Mouse (Mus musculus) limb, embryonic 12.5 days (tissue): Measurements from ENCODE around the gene Ush1c. TPM values are rescaled to one million over a fixed set of nuclear protein-coding genes. Genes with fewer than 3 reads are reported as not detected.
A peak's percentile ranks its signal among the peaks of the same experiment; 100 is the strongest.

ENCODE experiments used
- ATAC-seq: fragments of 200-750 bp; cut with Nextera tagmentation; 2 replicates; pipeline ENCODE4 v1.8.0; 2017; ENCODE audit warnings: low read depth, moderate TSS enrichment; ENCODE audit not compliant: insufficient number of reproducible peaks, insufficient read depth, low FRiP score, low TSS enrichment
- H3K27ac ChIP-seq: fragments of 300-500 bp; sonication (generic); 2 replicates; pipeline ENCODE4 v1.5.1; 2016; ENCODE audit warnings: mild to moderate bottlenecking, moderate library complexity
- H3K27me3 ChIP-seq: fragments of 300-500 bp; sonication (generic); 2 replicates; pipeline ENCODE4 v1.6.1; 2016; ENCODE audit warnings: mild to moderate bottlenecking, moderate library complexity
- H3K36me3 ChIP-seq: fragments of 300-500 bp; sonication (generic); 2 replicates; pipeline ENCODE4 v1.6.1; 2016; ENCODE audit warnings: mild to moderate bottlenecking, moderate library complexity
- H3K4me1 ChIP-seq: fragments of 300-500 bp; sonication (generic); replicated peaks from 2 replicates; pipeline ENCODE4 v1.6.1; 2016
- H3K4me2 ChIP-seq: fragments of 300-500 bp; sonication (generic); 2 replicates; pipeline ENCODE4 v1.6.1; 2016; ENCODE audit warnings: mild to moderate bottlenecking, moderate library complexity
- H3K4me3 ChIP-seq: fragments of 300-500 bp; sonication (generic); replicated peaks from 2 replicates; pipeline ENCODE4 v1.5.1; 2016; ENCODE audit warnings: mild to moderate bottlenecking
- H3K9ac ChIP-seq: fragments of 300-500 bp; sonication (generic); replicated peaks from 2 replicates; pipeline ENCODE4 v1.6.1; 2016; ENCODE audit warnings: mild to moderate bottlenecking, moderate library complexity
- H3K9me3 ChIP-seq: fragments of 300-500 bp; sonication (generic); 2 replicates; pipeline ENCODE4 v1.6.1; 2016; ENCODE audit warnings: mild to moderate bottlenecking, moderate library complexity
- WGBS: fragments of 180-500 bp; shearing (Covaris S2); methylation state at CpG from one replicate; pipeline ENCODE4 v1.1.7; 2016; 5-methylcytosine and 5-hydroxymethylcytosine counted together
- polyA plus RNA-seq: library from polyadenylated mRNA; unstranded; fragments of >200 nt; fragmentation: Nextera tagmentation; extraction: Ambion mirVana; gene quantifications from 2 replicates; pipeline ENCODE4 v1.2.1, GENCODE M21; 2016

The Ush1c gene
- polyA plus RNA-seq = 2.5 and 3.1 TPM in 2 replicates

- H3K4me3 ChIP-seq = no peak within 1 kb of the TSS
- 0 out of 2 replicates have a peak within 1 kb of the TSS, but pooled peaks have one; percentile 1 for H3K9ac ChIP-seq
- no peaks in the 10 kb centered on the region for H3K9me3 ChIP-seq
- no peak within 1 kb of the TSS for H3K4me2 ChIP-seq
- H3K27ac ChIP-seq = no peak within 1 kb of the TSS
- 0 out of 2 replicates have a peak, but pooled peaks cover 5% of the 10 kb centered on the region for H3K27me3 ChIP-seq
- no peaks in the 10 kb centered on the region for H3K36me3 ChIP-seq
- WGBS = 14% methylated on average over 10 of the region's 10 CpGs
- ATAC-seq = no peak
- H3K4me1 ChIP-seq = peaks cover 29% of the 10 kb centered on the region
Observed at GRCm38 (mm10) chr7:46238346-46238745, at the start of gene Ush1c. Gene Ush1c, minus strand, starts transcription at chr7:46238503.

DNA sequence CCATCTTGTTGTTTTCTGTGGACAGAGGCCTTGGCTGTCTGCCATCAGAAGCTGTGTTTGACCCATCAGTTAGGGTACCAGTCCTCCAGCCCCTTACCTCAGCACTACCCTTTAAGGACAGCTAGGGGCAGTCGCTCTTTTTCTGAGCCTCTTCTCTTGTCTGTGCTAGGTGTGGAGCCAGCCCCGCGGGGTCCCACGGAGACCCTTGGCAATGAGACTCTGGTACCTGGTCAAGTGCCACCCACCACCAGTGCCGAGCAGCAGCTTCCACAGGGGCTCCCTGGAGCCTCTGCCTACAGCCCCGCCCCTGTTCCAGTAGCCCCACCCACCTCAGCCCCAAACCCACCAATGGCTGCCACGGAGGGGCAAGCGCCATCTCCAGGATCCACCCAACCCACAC, 48.7 kb upstream of the Ush1c start:
- H3K4me3 ChIP-seq = no peak overlapping the region
- no peak overlapping the region for H3K27ac ChIP-seq

DNA sequence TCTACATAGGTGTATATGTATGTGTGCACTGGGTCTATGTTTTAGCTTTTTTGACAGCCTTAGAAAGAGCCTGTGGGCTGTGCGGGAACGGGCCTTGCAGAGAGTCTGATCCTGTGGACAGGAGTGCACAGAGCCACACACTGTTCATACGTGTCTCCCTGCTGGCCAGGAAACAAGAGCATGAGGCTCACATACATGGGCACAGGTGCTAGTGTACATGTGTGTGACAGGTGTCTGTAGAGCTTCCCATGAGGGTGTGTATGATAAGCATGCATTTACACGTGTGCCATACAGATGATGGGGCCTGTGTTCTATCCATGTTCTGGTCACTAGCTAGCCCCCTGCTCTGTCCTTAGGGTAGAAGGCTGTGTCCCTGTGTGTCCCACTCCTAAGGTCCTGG, 48.1 kb upstream of the Ush1c start:
- 89% methylated on average over 4 of the region's 4 CpGs for WGBS
- no peak overlapping the region for H3K4me2 ChIP-seq
- no peak overlapping the region for H3K27ac ChIP-seq
- H3K4me3 ChIP-seq = no peak overlapping the region
- no peak overlapping the region for H3K9ac ChIP-seq
- no peaks in the 10 kb centered on the region for H3K36me3 ChIP-seq
- ATAC-seq = no peak
- no peaks in the 10 kb centered on the region for H3K9me3 ChIP-seq
- H3K27me3 ChIP-seq = peaks cover 23% of the 10 kb centered on the region; the same call in 1 of the 2 replicates
- no peaks in the 10 kb centered on the region for H3K4me1 ChIP-seq

More for the DNA sequence above, 48.7 kb upstream of the Ush1c start:
- 27% methylated on average over 8 of the region's 8 CpGs for WGBS
- H3K9ac ChIP-seq = no peak overlapping the region
- no peak overlapping the region for H3K4me2 ChIP-seq
- no peaks in the 10 kb centered on the region for H3K4me1 ChIP-seq
- peaks cover 17% of the 10 kb centered on the region; the same call in 1 of the 2 replicates for H3K27me3 ChIP-seq
- H3K9me3 ChIP-seq = no peaks in the 10 kb centered on the region
- H3K36me3 ChIP-seq = no peaks in the 10 kb centered on the region
- ATAC-seq = no peak

- no peak overlapping the region for H3K9ac ChIP-seq
- H3K4me1 ChIP-seq = no peaks in the 10 kb centered on the region
- H3K9me3 ChIP-seq = no peaks in the 10 kb centered on the region
- no peak for ATAC-seq
- H3K4me2 ChIP-seq = no peak overlapping the region
- H3K27me3 ChIP-seq = peaks cover 26% of the 10 kb centered on the region; the same call in 1 of the 2 replicates
- no peak overlapping the region for H3K4me3 ChIP-seq
- 84% methylated on average over 12 of the region's 12 CpGs for WGBS
- no peaks in the 10 kb centered on the region for H3K36me3 ChIP-seq
- no peak overlapping the region for H3K27ac ChIP-seq
Observed at GRCm38 (mm10) chr7:46285161-46285839, 47.0 kb upstream of the Ush1c start.

GRCm38 (mm10) chr7:46283681-46284080, 45.4 kb upstream of the Ush1c start:
- ATAC-seq = no peak
- Histone ChIP-seq H3K27ac (no peak overlapping the region), H3K4me2 (no peak overlapping the region), H3K4me3 (no peak overlapping the region), H3K9me3 (no peaks in the 10 kb centered on the region), H3K4me1 (no peaks in the 10 kb centered on the region), H3K36me3 (no peaks in the 10 kb centered on the region), H3K9ac (no peak overlapping the region), H3K27me3 (peaks cover 31% of the 10 kb centered on the region; the same call in 1 of the 2 replicates)
- WGBS = 83% methylated on average over 10 of the region's 10 CpGs

GRCm38 (mm10) chr7:46282276-46282675, 44.0 kb upstream of the Ush1c start:
- Histone ChIP-seq H3K4me1 (no peaks in the 10 kb centered on the region), H3K9me3 (no peaks in the 10 kb centered on the region), H3K27ac (no peak overlapping the region), H3K36me3 (no peaks in the 10 kb centered on the region), H3K4me2 (no peak overlapping the region), H3K4me3 (no peak overlapping the region), H3K27me3 (peaks cover 31% of the 10 kb centered on the region; the same call in 1 of the 2 replicates), H3K9ac (no peak overlapping the region)
- no peak for ATAC-seq
- 69% methylated on average over 7 of the region's 7 CpGs for WGBS

GRCm38 (mm10) chr7:46280896-46281295, 42.6 kb upstream of the Ush1c start:
- H3K27me3 ChIP-seq = peaks cover 31% of the 10 kb centered on the region; the same call in 1 of the 2 replicates
- no peak for ATAC-seq
- no peak overlapping the region for H3K9ac ChIP-seq
- no peak overlapping the region for H3K4me3 ChIP-seq
- H3K27ac ChIP-seq = no peak overlapping the region
- no peaks in the 10 kb centered on the region for H3K4me1 ChIP-seq
- no peaks in the 10 kb centered on the region for H3K36me3 ChIP-seq
- H3K9me3 ChIP-seq = no peaks in the 10 kb centered on the region
- no peak overlapping the region for H3K4me2 ChIP-seq

GRCm38 (mm10) chr7:46279946-46280345, 41.6 kb upstream of the Ush1c start:
- Histone ChIP-seq H3K9ac (no peak overlapping the region), H3K9me3 (no peaks in the 10 kb centered on the region), H3K4me2 (no peak overlapping the region), H3K36me3 (no peaks in the 10 kb centered on the region), H3K4me3 (no peak overlapping the region), H3K27ac (no peak overlapping the region), H3K4me1 (no peaks in the 10 kb centered on the region), H3K27me3 (peaks cover 31% of the 10 kb centered on the region; the same call in 1 of the 2 replicates)
- ATAC-seq = no peak
- 22% methylated on average over 6 of the region's 6 CpGs for WGBS

GRCm38 (mm10) chr7:46276156-46276555, 37.9 kb upstream of the Ush1c start:
- no peaks in the 10 kb centered on the region for H3K4me1 ChIP-seq
- no peak overlapping the region for H3K4me2 ChIP-seq
- 59% methylated on average over 5 of the region's 5 CpGs for WGBS
- H3K9me3 ChIP-seq = no peaks in the 10 kb centered on the region
- H3K27me3 ChIP-seq = peaks cover 7% of the 10 kb centered on the region; the same call in 1 of the 2 replicates
- H3K36me3 ChIP-seq = no peaks in the 10 kb centered on the region
- no peak for ATAC-seq
- no peak overlapping the region for H3K9ac ChIP-seq
- no peak overlapping the region for H3K4me3 ChIP-seq
- H3K27ac ChIP-seq = no peak overlapping the region

GRCm38 (mm10) chr7:46251841-46252240, 13.5 kb upstream of the Ush1c start:
- 0 out of 2 replicates have a peak, but pooled peaks cover 8% of the 10 kb centered on the region for H3K27me3 ChIP-seq
- no peak overlapping the region for H3K27ac ChIP-seq
- H3K9me3 ChIP-seq = no peaks in the 10 kb centered on the region
- WGBS = 85% methylated on average over 4 of the region's 4 CpGs
- H3K36me3 ChIP-seq = no peaks in the 10 kb centered on the region
- no peaks in the 10 kb centered on the region for H3K4me1 ChIP-seq
- H3K4me2 ChIP-seq = no peak overlapping the region
- H3K4me3 ChIP-seq = no peak overlapping the region
- H3K9ac ChIP-seq = no peak overlapping the region
- ATAC-seq = no peak

GRCm38 (mm10) chr7:46247606-46248005, 9.3 kb upstream of the Ush1c start:
- no peak overlapping the region for H3K4me3 ChIP-seq
- 0 out of 2 replicates have a peak, but pooled peaks cover 6% of the 10 kb centered on the region for H3K27me3 ChIP-seq
- H3K36me3 ChIP-seq = no peaks in the 10 kb centered on the region
- no peak overlapping the region for H3K4me2 ChIP-seq
- H3K9ac ChIP-seq = no peak overlapping the region
- H3K9me3 ChIP-seq = no peaks in the 10 kb centered on the region
- no peak overlapping the region for H3K27ac ChIP-seq
- no peaks in the 10 kb centered on the region for H3K4me1 ChIP-seq
- WGBS = 88% methylated on average over 3 of the region's 3 CpGs
- no peak for ATAC-seq

DNA sequence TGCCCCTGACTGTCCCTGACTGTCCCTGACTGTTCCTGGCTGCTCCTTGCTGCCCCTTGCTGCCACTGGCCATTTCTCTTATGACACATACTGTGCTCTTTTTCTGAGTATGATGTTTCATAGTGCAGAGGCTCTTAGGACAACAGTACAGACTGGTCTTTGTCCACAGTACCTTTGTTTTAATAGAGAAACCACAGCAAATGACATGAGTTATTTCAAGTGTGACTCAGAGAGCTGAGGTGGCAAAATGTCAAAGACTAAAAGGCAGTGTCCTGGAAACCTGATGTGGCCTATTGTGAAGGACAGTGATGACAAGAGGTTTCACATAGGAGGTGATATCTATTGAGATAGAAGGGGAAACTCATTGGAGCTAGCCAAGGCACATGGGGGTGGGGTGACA, 8.6 kb upstream of the Ush1c start:
- no peak overlapping the region for H3K4me3 ChIP-seq
- 0 out of 2 replicates have a peak, but pooled peaks cover 6% of the 10 kb centered on the region for H3K27me3 ChIP-seq
- no peaks in the 10 kb centered on the region for H3K36me3 ChIP-seq
- no peak overlapping the region for H3K4me2 ChIP-seq
- H3K4me1 ChIP-seq = no peaks in the 10 kb centered on the region
- H3K9me3 ChIP-seq = no peaks in the 10 kb centered on the region
- no peak overlapping the region for H3K27ac ChIP-seq
- ATAC-seq = no peak
- H3K9ac ChIP-seq = no peak overlapping the region
